Mouse (Mus musculus) E14TG2a.4 (cell line): ENCODE measurements at regions not wholly inside any gene's neighbourhood (a gene's known extent, or its start where the extent isn't known, plus 50 kb on each side); places are given as distances from the start of the nearest gene placed in this dataset.
"Not testable (repeated sequence)": the region's sequence is repeated elsewhere in the genome, so short reads cannot be mapped to it uniquely, and the experiment has no call there.

Source experiments
- CTCF ChIP-seq: conservative IDR thresholded peaks from 2 replicates; pipeline ENCODE4 v1.5.1; 2014; ENCODE audit warnings: low read length
- NANOG ChIP-seq: IDR thresholded peaks from 2 replicates; pipeline ENCODE4 v1.6.1; 2014; ENCODE audit warnings: borderline replicate concordance, low read length, mixed read lengths

GRCm38 (mm10) chr14:53460790-53461189, 793.1 kb downstream of the Dad1 start:
- TF ChIP-seq CTCF, NANOG: not testable (repeated sequence)
